Mouse (Mus musculus) stomach, postnatal 0 days (tissue): ENCODE results near the gene Lax1. TPM values are rescaled to one million over a fixed set of nuclear protein-coding genes. Genes with fewer than 3 reads are reported as not detected.

Experiments
- ATAC-seq: fragments of 200-750 bp; cut with Nextera tagmentation; 2 replicates; pipeline ENCODE4 v1.8.0; 2017; ENCODE audit not compliant: low FRiP score, low TSS enrichment
- DNase-seq: peaks from one replicate; pipeline ENCODE4 v3.0.0-alpha.2; 2016; ENCODE audit warnings: low spot score
- H3K27ac ChIP-seq: fragments of 300-500 bp; sonication (generic); replicated peaks from 2 replicates; pipeline ENCODE4 v1.5.1; 2014; ENCODE audit warnings: mild to moderate bottlenecking, control low read depth
- H3K27me3 ChIP-seq: fragments of 300-500 bp; sonication (generic); 2 replicates; pipeline ENCODE4 v1.6.1; 2014; ENCODE audit warnings: low read length; ENCODE audit not compliant: control insufficient read depth, insufficient read depth
- H3K36me3 ChIP-seq: fragments of 300-500 bp; sonication (generic); 2 replicates; pipeline ENCODE4 v1.6.1; 2014; ENCODE audit warnings: low read length, mixed read lengths; ENCODE audit not compliant: control insufficient read depth, insufficient read depth
- H3K4me1 ChIP-seq: fragments of 300-500 bp; sonication (generic); replicated peaks from 2 replicates; pipeline ENCODE4 v1.6.1; 2014; ENCODE audit warnings: antibody characterized with exemption; ENCODE audit not compliant: control insufficient read depth, insufficient read depth
- H3K4me2 ChIP-seq: fragments of 300-500 bp; sonication (generic); replicated peaks from 2 replicates; pipeline ENCODE4 v1.6.1; 2014; ENCODE audit warnings: low read depth, mild to moderate bottlenecking, control low read depth, moderate library complexity
- H3K4me3 ChIP-seq: fragments of 300-500 bp; sonication (generic); 2 replicates; pipeline ENCODE4 v1.5.1; 2014; ENCODE audit warnings: low read depth, low read length, control low read depth
- H3K9ac ChIP-seq: fragments of 300-500 bp; sonication (generic); 2 replicates; pipeline ENCODE4 v1.6.1; 2014; ENCODE audit warnings: mild to moderate bottlenecking, low read length, control low read depth, mixed read lengths
- H3K9me3 ChIP-seq: fragments of 300-500 bp; sonication (generic); 2 replicates; pipeline ENCODE4 v1.6.1; 2016; ENCODE audit warnings: low read length; ENCODE audit not compliant: control insufficient read depth
- CTCF ChIP-seq: IDR thresholded peaks from 2 replicates; pipeline ENCODE4 v1.5.1; 2016; ENCODE audit warnings: antibody characterized with exemption, low read depth, mild to moderate bottlenecking, moderate library complexity
- EP300 ChIP-seq: optimal IDR thresholded peaks from 2 replicates; pipeline ENCODE3; 2016; ENCODE audit warnings: antibody characterized with exemption
- WGBS: fragments of 180-500 bp; shearing (Covaris S2); extraction: QIAGEN DNeasy Blood & Tissue Kit; methylation state at CpG from one replicate; pipeline ENCODE4 v1.1.7; 2014; 5-methylcytosine and 5-hydroxymethylcytosine counted together
- polyA plus RNA-seq: library from polyadenylated mRNA; unstranded; fragments of >200 nt; fragmentation: Nextera tagmentation; extraction: Ambion mirVana; gene quantifications from 2 replicates; pipeline ENCODE4 v1.2.1, GENCODE M21; 2015

Gene Lax1
- polyA plus RNA-seq, 1 experiment from 2014 or later = 0.16 TPM

DNA sequence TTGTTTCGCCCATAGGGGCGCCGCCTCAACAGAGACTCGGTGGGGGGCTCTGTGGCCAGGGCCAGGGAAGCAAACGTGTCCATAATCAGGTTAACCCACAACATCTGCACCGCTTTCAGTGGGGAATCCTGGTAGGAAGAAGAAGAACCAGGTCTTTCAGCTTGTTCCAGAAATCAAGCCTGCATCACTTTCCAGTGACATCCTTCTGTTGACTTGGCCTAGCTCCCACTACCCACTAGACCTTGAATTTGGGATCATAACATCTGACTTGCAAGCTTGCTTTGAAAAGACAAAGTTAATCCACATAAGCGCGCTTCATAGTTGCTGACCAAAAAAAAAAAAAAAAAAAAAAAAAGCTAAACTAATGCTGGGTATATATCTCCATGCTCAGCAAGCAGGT is 28.9 kb upstream of the Lax1 start:
- DNase-seq = no peak
- ATAC-seq = no peak
- Histone ChIP-seq H3K9me3 (no peaks in the 10 kb centered on the region), H3K4me2 (no peak overlapping the region), H3K4me3 (no peak overlapping the region), H3K9ac (no peak overlapping the region), H3K27me3 (no peaks in the 10 kb centered on the region), H3K27ac (no peak overlapping the region), H3K4me1 (no peaks in the 10 kb centered on the region), H3K36me3 (peaks cover 10% of the 10 kb centered on the region; the same call in 1 of the 2 replicates)
- TF ChIP-seq CTCF = no peak
- TF ChIP-seq EP300 = no peak
- WGBS = 90% methylated on average over 8 of the region's 8 CpGs

DNA sequence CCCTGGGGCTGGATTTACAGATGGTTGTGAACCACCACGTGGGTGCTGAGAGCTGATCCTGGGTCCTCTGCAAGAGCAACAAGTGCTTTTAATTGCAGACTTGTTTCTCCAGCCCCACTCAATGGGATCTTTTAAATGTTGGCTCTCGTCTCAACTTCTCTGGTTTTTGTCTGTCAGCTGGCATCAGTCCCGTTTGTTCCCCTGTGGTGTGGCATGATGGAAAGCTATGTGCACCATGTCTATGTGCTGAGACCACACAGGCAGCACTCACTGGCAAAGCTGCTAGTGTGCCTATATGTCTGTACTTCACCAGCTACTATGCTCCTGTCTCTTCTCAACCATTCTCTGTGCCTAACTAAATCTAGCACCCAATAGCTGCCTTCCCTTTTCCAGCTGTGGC is 28.4 kb upstream of the Lax1 start:
- Histone ChIP-seq H3K4me3 (no peak overlapping the region), H3K4me1 (no peaks in the 10 kb centered on the region), H3K9me3 (no peaks in the 10 kb centered on the region), H3K9ac (no peak overlapping the region), H3K4me2 (no peak overlapping the region), H3K36me3 (peaks cover 10% of the 10 kb centered on the region; the same call in 1 of the 2 replicates), H3K27me3 (no peaks in the 10 kb centered on the region), H3K27ac (no peak overlapping the region)
- ATAC-seq = no peak
- DNase-seq = no peak
- 83% methylated on average over 3 of the region's 3 CpGs for WGBS
- TF ChIP-seq EP300 (no peak), CTCF (no peak)

DNA sequence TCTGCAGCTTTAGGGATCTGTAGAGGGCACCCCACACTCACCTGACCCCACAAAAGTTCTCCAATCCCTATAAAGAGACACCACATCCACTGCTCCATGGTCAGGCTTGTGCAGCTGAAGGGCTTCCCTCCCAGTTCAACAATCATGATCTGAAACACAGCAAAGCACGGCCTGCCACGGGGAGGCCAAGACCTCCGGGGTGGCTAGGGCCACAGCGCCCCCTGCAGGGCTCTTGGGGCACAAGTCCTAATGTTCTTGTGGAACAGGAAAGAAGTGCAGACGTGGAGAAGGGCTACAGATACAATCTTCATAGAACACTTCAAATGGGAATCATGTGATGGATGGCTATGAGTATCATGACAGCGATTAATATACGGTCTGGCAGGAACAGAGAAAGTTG is 26.6 kb upstream of the Lax1 start:
- WGBS = 22% methylated on average over 7 of the region's 7 CpGs
- DNase-seq (peak; percentile 79), ATAC-seq (peak; percentile 54)
- H3K4me1 ChIP-seq = no peaks in the 10 kb centered on the region
- H3K27ac ChIP-seq = no peak overlapping the region
- H3K4me2 ChIP-seq = no peak overlapping the region
- no peak overlapping the region for H3K9ac ChIP-seq
- no peak overlapping the region for H3K4me3 ChIP-seq
- no peaks in the 10 kb centered on the region for H3K9me3 ChIP-seq
- no peaks in the 10 kb centered on the region for H3K27me3 ChIP-seq
- TF ChIP-seq EP300 (no peak), CTCF (peak; percentile 83)
- peaks cover 10% of the 10 kb centered on the region; the same call in 1 of the 2 replicates for H3K36me3 ChIP-seq

DNA sequence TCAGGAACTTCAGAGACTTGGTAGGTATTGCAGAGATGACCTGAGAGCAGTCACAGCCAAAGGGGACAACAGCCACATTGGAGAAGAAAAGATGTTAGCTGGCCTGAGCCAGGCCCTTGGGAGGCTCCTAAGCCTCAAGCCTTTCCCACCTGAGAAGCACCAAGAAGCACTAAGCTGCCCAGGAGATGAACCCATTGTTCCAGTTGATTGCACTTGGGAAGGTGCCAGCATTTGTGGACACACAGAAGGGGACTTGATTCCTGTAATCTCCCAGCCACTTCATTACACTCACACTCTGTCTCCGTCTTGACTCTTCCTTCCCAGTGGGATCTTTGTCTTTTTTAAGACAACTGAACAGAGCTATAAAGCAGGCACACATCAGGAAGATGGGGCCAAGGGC is 25.3 kb upstream of the Lax1 start:
- Histone ChIP-seq H3K9ac (no peak overlapping the region), H3K4me3 (no peak overlapping the region), H3K27ac (no peak overlapping the region), H3K36me3 (peaks cover 10% of the 10 kb centered on the region; the same call in 1 of the 2 replicates), H3K9me3 (no peaks in the 10 kb centered on the region), H3K4me2 (no peak overlapping the region), H3K4me1 (no peaks in the 10 kb centered on the region), H3K27me3 (no peaks in the 10 kb centered on the region)
- WGBS = 56% methylated on average over 1 of the region's 1 CpGs
- TF ChIP-seq EP300 = no peak
- ATAC-seq = no peak
- DNase-seq = no peak

DNA sequence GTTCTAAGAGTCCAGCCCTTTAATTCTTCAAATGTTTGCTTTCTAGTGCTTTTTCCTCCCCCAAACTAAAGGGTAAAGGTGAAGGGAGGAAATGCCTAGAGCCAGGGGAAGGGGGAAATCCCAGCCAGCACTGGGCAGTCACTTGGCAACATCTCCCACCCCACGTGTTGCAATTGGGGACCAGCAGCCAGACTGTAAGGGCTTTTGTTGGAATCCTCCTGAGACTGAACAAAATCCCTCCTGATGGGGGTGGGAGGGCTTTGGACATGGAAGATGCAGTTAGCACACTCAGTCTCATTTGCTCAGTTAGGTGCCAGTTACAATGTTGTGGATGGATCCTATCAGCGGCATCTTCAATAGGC is 23.1 kb upstream of the Lax1 start:
- no peak overlapping the region for H3K27ac ChIP-seq
- DNase-seq = no peak
- H3K4me1 ChIP-seq = no peaks in the 10 kb centered on the region
- peaks cover 4% of the 10 kb centered on the region; the same call in 1 of the 2 replicates for H3K36me3 ChIP-seq
- H3K9ac ChIP-seq = no peak overlapping the region
- ATAC-seq = no peak
- H3K9me3 ChIP-seq = no peaks in the 10 kb centered on the region
- 44% methylated on average over 2 of the region's 2 CpGs for WGBS
- no peak overlapping the region for H3K4me2 ChIP-seq
- no peak for TF ChIP-seq EP300
- no peak for TF ChIP-seq CTCF
- no peaks in the 10 kb centered on the region for H3K27me3 ChIP-seq
- H3K4me3 ChIP-seq = no peak overlapping the region

DNA sequence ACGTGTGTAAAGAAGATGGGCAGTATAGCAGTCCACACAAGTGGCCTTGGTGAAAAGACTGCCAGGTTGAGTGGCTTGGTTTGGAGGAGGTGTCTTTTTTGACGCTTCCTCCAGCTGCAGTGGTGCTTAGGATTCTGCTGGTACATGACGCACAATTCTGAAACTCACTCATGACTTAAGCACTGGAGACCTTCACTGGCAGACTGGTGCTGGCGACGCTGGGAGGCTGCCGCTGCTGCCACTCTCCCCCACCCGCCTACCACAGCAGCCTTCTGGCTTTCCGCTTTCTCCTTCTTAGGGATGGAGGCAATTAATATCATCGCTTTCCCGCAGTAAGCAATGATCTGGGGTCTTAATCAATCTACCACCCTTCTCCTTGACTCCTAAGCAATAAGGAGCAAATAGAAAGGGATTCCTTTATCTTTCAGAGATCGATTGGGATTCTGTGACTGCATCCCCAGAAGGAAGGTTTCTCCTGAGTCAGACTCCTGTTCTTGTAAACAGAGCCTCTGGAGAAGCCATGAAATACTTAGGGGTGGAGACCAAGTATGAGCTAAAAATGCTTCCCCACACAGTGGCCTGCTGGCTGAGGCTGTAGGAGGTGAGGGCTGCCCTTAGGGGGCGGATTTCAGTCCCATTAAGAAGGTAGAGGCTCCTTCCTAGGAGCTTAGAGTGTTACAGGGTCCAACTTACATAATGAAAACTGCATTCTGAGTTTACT is 22.5 kb upstream of the Lax1 start:
- no peak for ATAC-seq
- Histone ChIP-seq H3K4me3 (no peak overlapping the region), H3K4me2 (no peak overlapping the region), H3K27ac (peak overlapping the region; percentile 40; the same call in 1 of the 2 replicates), H3K4me1 (no peaks in the 10 kb centered on the region), H3K27me3 (no peaks in the 10 kb centered on the region), H3K36me3 (0 out of 2 replicates have a peak, but pooled peaks cover 2% of the 10 kb centered on the region), H3K9me3 (no peaks in the 10 kb centered on the region), H3K9ac (no peak overlapping the region)
- no peak for DNase-seq
- TF ChIP-seq EP300 = no peak
- TF ChIP-seq CTCF = peak; percentile 56
- WGBS = 59% methylated on average over 12 of the region's 12 CpGs
